Mouse (Mus musculus) embryonic facial prominence, embryonic 13.5 days (tissue): ENCODE measurements around the gene Tmem265. TPM values are rescaled to one million over a fixed set of nuclear protein-coding genes. Genes with fewer than 3 reads are reported as not detected.

ENCODE experiments used
- ATAC-seq: fragments of 200-750 bp; cut with Nextera tagmentation; 2 replicates; pipeline ENCODE4 v1.8.0; 2017; ENCODE audit warnings: low read depth; ENCODE audit not compliant: insufficient number of reproducible peaks, insufficient read depth, low FRiP score, low TSS enrichment
- H3K27ac ChIP-seq: fragments of 300-500 bp; sonication (generic); 2 replicates; pipeline ENCODE4 v1.5.1; 2015; ENCODE audit warnings: moderate library complexity, mild to moderate bottlenecking, inconsistent platforms
- H3K27me3 ChIP-seq: fragments of 300-500 bp; sonication (generic); 2 replicates; pipeline ENCODE4 v1.6.1; 2015; ENCODE audit warnings: mild to moderate bottlenecking, inconsistent platforms
- H3K36me3 ChIP-seq: fragments of 300-500 bp; sonication (generic); 2 replicates; pipeline ENCODE4 v1.6.1; 2015; ENCODE audit warnings: mild to moderate bottlenecking, inconsistent platforms
- H3K4me1 ChIP-seq: fragments of 300-500 bp; sonication (generic); 2 replicates; pipeline ENCODE4 v1.6.1; 2015; ENCODE audit warnings: inconsistent platforms
- H3K4me2 ChIP-seq: fragments of 300-500 bp; sonication (generic); 2 replicates; pipeline ENCODE4 v1.6.1; 2015; ENCODE audit warnings: moderate library complexity, mild to moderate bottlenecking, inconsistent platforms
- H3K4me3 ChIP-seq: fragments of 300-500 bp; sonication (generic); 2 replicates; pipeline ENCODE4 v1.5.1; 2015; ENCODE audit warnings: mild to moderate bottlenecking, inconsistent platforms
- H3K9ac ChIP-seq: fragments of 300-500 bp; sonication (generic); 2 replicates; pipeline ENCODE4 v1.6.1; 2015; ENCODE audit warnings: mild to moderate bottlenecking, inconsistent platforms
- H3K9me3 ChIP-seq: fragments of 300-500 bp; sonication (generic); 2 replicates; pipeline ENCODE4 v1.6.1; 2016; ENCODE audit warnings: inconsistent platforms
- WGBS: fragments of 180-500 bp; shearing (Covaris S2); methylation state at CpG from one replicate; pipeline ENCODE4 v1.1.7; 2015; ENCODE audit warnings: mixed read lengths; 5-methylcytosine and 5-hydroxymethylcytosine counted together
- polyA plus RNA-seq: library from polyadenylated mRNA; unstranded; fragments of >200 nt; fragmentation: Nextera tagmentation; extraction: Ambion mirVana; gene quantifications from 2 replicates; pipeline ENCODE4 v1.2.1, GENCODE M21; 2015

The Tmem265 gene
- polyA plus RNA-seq, 1 experiment from 2014 or later = 7.0 TPM

DNA sequence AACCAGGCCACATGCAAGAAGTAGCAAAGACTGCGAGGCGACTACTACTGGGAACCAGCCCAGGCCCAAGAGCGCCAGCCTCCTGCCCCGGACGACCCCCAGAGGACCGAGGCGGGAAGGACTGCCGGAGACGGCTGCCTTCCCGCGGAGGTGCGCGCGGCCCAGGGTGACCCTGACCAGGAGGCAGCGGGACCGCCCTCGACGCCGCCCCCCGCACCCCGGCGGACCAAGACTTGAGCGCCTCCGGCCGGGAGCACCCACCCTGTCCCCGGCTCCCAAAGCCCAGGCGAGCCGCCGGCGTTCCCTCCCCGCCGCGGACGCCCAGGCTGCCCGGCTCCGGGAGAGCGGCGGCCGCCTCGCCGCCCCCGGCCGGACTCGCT lies 53.3 kb downstream of the Tmem265 start:
- peak overlapping the region; percentile 94 for H3K9ac ChIP-seq
- H3K27me3 ChIP-seq = no peaks in the 10 kb centered on the region
- H3K9me3 ChIP-seq = no peaks in the 10 kb centered on the region
- peak overlapping the region; percentile 85 for H3K27ac ChIP-seq
- peaks cover 14% of the 10 kb centered on the region for H3K4me1 ChIP-seq
- ATAC-seq = 0 out of 2 replicates have a peak, but pooled peaks have one; percentile 12
- H3K36me3 ChIP-seq = peaks cover 34% of the 10 kb centered on the region
- WGBS = 5% methylated on average over 41 of the region's 44 CpGs
- H3K4me3 ChIP-seq = peak overlapping the region; percentile 100
- peak overlapping the region; percentile 86 for H3K4me2 ChIP-seq

- H3K27me3 ChIP-seq = no peaks in the 10 kb centered on the region
- 1% methylated on average over 50 of the region's 50 CpGs for WGBS
- ATAC-seq = peak; percentile 83
- peaks cover 27% of the 10 kb centered on the region for H3K36me3 ChIP-seq
- peaks cover 14% of the 10 kb centered on the region for H3K4me1 ChIP-seq
- H3K27ac ChIP-seq = peak within 1 kb of the TSS; percentile 85
- H3K4me3 ChIP-seq = peak within 1 kb of the TSS; percentile 100
- H3K4me2 ChIP-seq = peak within 1 kb of the TSS; percentile 86
- peak within 1 kb of the TSS; percentile 94 for H3K9ac ChIP-seq
- H3K9me3 ChIP-seq = no peaks in the 10 kb centered on the region
These were observed 54.0 kb downstream of the Tmem265 start, which contains the start of gene Zfp629 for GRCm38 (mm10) chr7:127614891-127615843. Gene Zfp629, minus strand, starts transcription at chr7:127615797.

DNA sequence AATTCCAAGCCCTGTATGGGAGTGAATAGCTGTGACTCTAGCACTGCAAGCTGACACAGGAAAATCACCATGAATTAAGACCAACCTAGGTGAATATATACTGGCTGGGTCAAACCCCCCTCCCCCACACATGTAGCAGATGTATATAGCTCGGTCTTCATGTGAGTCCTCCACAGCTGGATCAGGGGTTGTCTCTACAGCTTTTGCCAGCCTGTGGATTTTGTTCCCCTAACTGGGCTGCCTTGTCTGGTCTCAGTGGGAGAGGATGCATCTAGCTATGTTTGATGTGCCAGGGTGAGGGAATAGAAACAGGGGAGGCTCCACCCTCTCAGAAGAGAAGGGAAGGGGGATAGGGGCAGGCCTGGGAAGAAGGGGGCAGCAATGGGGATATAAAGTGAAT lies 55.1 kb downstream of the Tmem265 start:
- no peak for ATAC-seq
- no peaks in the 10 kb centered on the region for H3K9me3 ChIP-seq
- WGBS = 60% methylated on average over 1 of the region's 1 CpGs
- peak overlapping the region; percentile 86; the same call in 1 of the 2 replicates for H3K4me2 ChIP-seq
- no peak overlapping the region for H3K9ac ChIP-seq
- H3K4me3 ChIP-seq = no peak overlapping the region
- H3K27me3 ChIP-seq = no peaks in the 10 kb centered on the region
- peaks cover 14% of the 10 kb centered on the region for H3K4me1 ChIP-seq
- peaks cover 16% of the 10 kb centered on the region for H3K36me3 ChIP-seq
- H3K27ac ChIP-seq = no peak overlapping the region

Other genes with a start within 250 kb of the Tmem265 start
- 16.1 and 18.1 TPM in 2 replicates for gene Zfp768, start 215.8 kb upstream of the Tmem265 start, polyA plus RNA-seq
- 9.4 and 10.5 TPM in 2 replicates for gene Zfp747, start 185.3 kb upstream of the Tmem265 start, polyA plus RNA-seq
- 5.6 and 5.9 TPM in 2 replicates for gene 9130019O22Rik, start 174.2 kb upstream of the Tmem265 start, polyA plus RNA-seq
- 6.4 and 7.2 TPM in 2 replicates for gene E430018J23Rik, start 167.8 kb upstream of the Tmem265 start, polyA plus RNA-seq
- 7.7 and 8.2 TPM in 2 replicates for gene Zfp764, start 154.6 kb upstream of the Tmem265 start, polyA plus RNA-seq
- gene Zfp688, start 139.3 kb upstream of the Tmem265 start, polyA plus RNA-seq = 25.6 and 29.3 TPM in 2 replicates
- gene Zfp689, start 112.2 kb upstream of the Tmem265 start, polyA plus RNA-seq = 11.8 and 13.1 TPM in 2 replicates
- 46.0 and 48.3 TPM in 2 replicates for gene Prr14, start 101.8 kb upstream of the Tmem265 start, polyA plus RNA-seq
- gene Fbrs, start 82.2 kb upstream of the Tmem265 start, polyA plus RNA-seq = 12.2 and 15.3 TPM in 2 replicates
- 52.1 and 55.6 TPM in 2 replicates for gene Srcap, start 49.4 kb upstream of the Tmem265 start, polyA plus RNA-seq
- gene Gm42715, start 41.8 kb upstream of the Tmem265 start, polyA plus RNA-seq = 18.6 and 19.0 TPM in 2 replicates
- gene Phkg2, start 11.9 kb downstream of the Tmem265 start, polyA plus RNA-seq = 39.7 and 40.6 TPM in 2 replicates
- 8.8 and 12.1 TPM in 2 replicates for gene Ccdc189, start 27.2 kb downstream of the Tmem265 start, polyA plus RNA-seq
- gene Rnf40, start 27.4 kb downstream of the Tmem265 start, polyA plus RNA-seq = 51.2 and 58.1 TPM in 2 replicates
- 15.8 and 18.8 TPM in 2 replicates for gene Zfp629, start 54.4 kb downstream of the Tmem265 start, polyA plus RNA-seq
- 78.0 and 96.8 TPM in 2 replicates for gene Bcl7c, start 147.5 kb downstream of the Tmem265 start, polyA plus RNA-seq
- gene Ctf1, start 151.3 kb downstream of the Tmem265 start, polyA plus RNA-seq = 29.8 and 32.6 TPM in 2 replicates
- gene Ctf2, start 170.8 kb downstream of the Tmem265 start, polyA plus RNA-seq = 0.60 and 0.69 TPM in 2 replicates
- gene Fbxl19, start 183.2 kb downstream of the Tmem265 start, polyA plus RNA-seq = 7.5 and 8.7 TPM in 2 replicates
- 16.4 and 19.0 TPM in 2 replicates for gene Orai3, start 208.4 kb downstream of the Tmem265 start, polyA plus RNA-seq
- 27.0 and 33.2 TPM in 2 replicates for gene Setd1a, start 215.3 kb downstream of the Tmem265 start, polyA plus RNA-seq
- not detected in 2 replicates for gene Gm49388, start 224.2 kb downstream of the Tmem265 start, polyA plus RNA-seq
- gene Hsd3b7, start 239.2 kb downstream of the Tmem265 start, polyA plus RNA-seq = 15.0 and 15.2 TPM in 2 replicates